Mouse (Mus musculus) layer of hippocampus, adult 11-12 months (tissue): ENCODE data around the gene Cdk4.

Experiments
- DNase-seq: peaks from one replicate; pipeline ENCODE4 v3.0.0; 2022; ENCODE audit warnings: low spot score

The Cdk4 gene

GRCm38 (mm10) chr10:127099868-127100267 is 36.5 kb downstream of the Cdk4 start:
- no peak for DNase-seq

- no peak for DNase-seq
Observed at GRCm38 (mm10) chr10:127100414-127100813, 37.1 kb downstream of the Cdk4 start.

GRCm38 (mm10) chr10:127101151-127101550 is 37.8 kb downstream of the Cdk4 start:
- DNase-seq: no peak

GRCm38 (mm10) chr10:127103631-127104030 is 40.3 kb downstream of the Cdk4 start:
- no peak for DNase-seq

- DNase-seq: no peak
Observed at GRCm38 (mm10) chr10:127107563-127108261, 44.4 kb downstream of the Cdk4 start.

- no peak for DNase-seq
Observed at GRCm38 (mm10) chr10:127108262-127108583, 44.9 kb downstream of the Cdk4 start.

GRCm38 (mm10) chr10:127111001-127111887 is 47.9 kb downstream of the Cdk4 start:
- no peak for DNase-seq

GRCm38 (mm10) chr10:127114408-127114807 is 51.1 kb downstream of the Cdk4 start:
- DNase-seq: no peak

- DNase-seq: no peak
Observed at GRCm38 (mm10) chr10:127115068-127115467, 51.7 kb downstream of the Cdk4 start.
